Mouse (Mus musculus) right cerebral cortex, postnatal 14 days (tissue): Measurements from ENCODE around the gene Cdc40.
"Not testable (repeated sequence)": the region's sequence is repeated elsewhere in the genome, so short reads cannot be mapped to it uniquely, and the experiment has no call there.

Experiments
- DNase-seq: peaks from one replicate; pipeline ENCODE4 v3.0.0; 2022

The Cdc40 gene

GRCm38 (mm10) chr10:40856703-40857102 is 26.4 kb downstream of the Cdc40 start:
- no peak for DNase-seq

DNA sequence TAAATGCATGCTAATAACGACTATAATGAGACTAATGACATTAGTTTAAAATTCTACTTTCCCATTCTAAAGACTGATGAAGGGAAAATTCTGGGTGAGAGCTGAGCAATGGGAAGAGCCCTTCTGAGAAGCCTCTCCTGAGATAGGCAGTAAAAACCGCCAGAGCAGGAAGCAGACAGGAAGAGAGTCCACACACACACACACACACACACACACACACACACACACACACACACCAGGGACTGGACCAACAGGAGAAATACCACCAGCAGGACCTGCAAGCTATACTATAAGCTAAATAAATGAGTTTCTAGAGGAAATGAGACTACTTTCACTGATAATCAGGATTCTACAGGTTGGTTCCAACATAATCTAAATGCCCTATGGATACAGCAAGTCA is 27.5 kb downstream of the Cdc40 start:
- DNase-seq: no peak

DNA sequence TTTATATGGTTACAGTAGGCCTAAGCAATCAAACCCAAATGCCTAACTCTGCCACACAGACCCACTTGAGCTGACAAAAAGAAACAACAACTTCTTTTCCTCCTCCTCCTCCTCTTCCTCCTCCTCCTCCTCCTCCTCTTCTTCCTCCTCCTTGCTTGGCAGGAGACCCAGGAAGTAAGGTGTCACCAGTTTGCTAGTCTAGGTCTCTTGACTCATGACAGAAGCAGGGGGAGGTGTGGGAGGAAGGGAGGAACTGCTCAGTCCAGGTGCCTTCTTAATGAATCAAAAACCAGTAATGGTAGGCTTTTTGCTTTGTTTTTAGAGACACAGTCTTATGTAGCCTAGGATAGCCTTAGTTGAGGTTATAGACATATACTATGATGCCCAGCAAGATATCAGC is 32.0 kb downstream of the Cdc40 start:
- DNase-seq: no peak

DNA sequence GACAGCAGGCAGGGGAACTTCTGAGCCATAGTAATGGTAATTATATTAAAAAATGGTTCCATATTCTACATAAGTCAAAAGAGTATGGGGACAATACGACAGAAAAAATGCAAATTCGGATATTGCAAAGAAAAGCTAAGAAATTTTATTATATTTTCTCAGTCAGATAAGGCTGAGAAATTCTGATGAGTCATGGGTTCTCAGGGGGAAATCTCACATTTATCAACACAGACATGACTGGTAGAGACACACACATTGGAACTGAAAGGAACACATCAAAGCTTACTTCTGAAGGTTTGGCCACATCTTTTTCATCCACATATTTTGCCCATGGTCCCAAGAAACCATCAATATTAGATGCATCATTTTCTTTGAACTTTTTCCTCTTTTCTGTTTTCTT is 32.5 kb downstream of the Cdc40 start:
- no peak for DNase-seq

GRCm38 (mm10) chr10:40847176-40847874 is 35.8 kb downstream of the Cdc40 start:
- no peak for DNase-seq

- DNase-seq: no peak
Observed at GRCm38 (mm10) chr10:40845626-40846025, 37.5 kb downstream of the Cdc40 start.

DNA sequence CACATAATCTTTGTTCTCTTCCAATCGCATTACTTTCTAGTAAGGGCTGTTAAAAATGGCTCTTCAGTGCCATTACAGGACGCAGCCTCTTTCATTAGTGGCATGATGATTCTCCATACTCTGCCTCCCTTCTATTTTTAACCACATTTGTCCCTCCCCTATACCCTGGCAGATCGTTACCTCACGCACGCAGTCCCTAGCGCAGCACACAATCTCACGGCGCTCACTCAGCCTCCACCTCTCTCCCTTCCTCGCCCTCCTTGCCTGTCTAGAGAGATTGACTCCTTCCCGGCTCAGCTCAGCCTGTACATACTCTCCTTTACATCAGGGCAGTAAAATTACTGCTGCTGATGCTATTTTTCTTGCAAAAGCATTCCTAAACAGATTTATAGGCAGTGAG is 38.6 kb downstream of the Cdc40 start:
- DNase-seq: no peak

- DNase-seq: no peak
Observed at GRCm38 (mm10) chr10:40843841-40844240, 39.3 kb downstream of the Cdc40 start.

GRCm38 (mm10) chr10:40840086-40840485 is 43.0 kb downstream of the Cdc40 start:
- no peak for DNase-seq

DNA sequence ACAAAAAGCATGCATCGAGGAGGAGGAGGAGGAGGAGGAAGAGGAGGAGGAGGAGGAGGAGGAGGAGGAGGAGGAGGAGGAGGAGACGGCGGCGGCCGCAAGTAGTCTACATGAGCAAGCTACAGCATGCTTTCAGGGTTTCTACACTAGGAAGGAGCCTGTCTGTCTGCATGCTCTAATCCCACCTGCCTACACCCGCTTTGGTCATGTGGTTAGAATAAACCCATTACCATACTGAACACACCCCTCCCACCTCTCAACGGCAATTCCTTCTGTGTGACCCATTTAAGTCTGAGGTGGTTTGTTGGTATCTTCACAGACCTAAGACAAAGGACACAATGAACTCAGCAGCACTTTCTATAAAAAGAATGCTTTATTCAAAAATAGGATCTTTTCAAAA is 51.8 kb downstream of the Cdc40 start:
- DNase-seq: no peak

DNA sequence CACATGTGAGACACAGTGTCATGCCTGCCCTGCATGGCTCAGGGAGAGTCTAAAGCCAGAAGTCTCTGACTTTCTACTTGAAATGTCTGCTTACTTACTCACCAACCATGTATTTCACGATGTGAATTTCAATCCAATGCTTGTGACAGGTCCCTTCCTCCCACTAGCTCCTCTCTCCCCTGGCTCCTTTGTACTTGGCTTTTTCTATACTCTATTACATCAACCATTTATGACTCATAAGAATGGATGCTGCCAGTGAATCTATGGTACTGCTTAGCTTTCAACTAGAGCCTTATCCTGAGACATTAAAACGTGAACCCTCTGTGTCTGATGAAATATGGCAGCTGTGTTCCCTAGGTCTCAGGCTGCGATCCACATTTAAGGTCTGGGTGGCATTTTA is 52.8 kb downstream of the Cdc40 start:
- DNase-seq: no peak

GRCm38 (mm10) chr10:40827706-40828105 is 55.4 kb downstream of the Cdc40 start:
- DNase-seq: no peak

- no peak for DNase-seq
Observed at GRCm38 (mm10) chr10:40825952-40826351, 57.2 kb downstream of the Cdc40 start.

DNA sequence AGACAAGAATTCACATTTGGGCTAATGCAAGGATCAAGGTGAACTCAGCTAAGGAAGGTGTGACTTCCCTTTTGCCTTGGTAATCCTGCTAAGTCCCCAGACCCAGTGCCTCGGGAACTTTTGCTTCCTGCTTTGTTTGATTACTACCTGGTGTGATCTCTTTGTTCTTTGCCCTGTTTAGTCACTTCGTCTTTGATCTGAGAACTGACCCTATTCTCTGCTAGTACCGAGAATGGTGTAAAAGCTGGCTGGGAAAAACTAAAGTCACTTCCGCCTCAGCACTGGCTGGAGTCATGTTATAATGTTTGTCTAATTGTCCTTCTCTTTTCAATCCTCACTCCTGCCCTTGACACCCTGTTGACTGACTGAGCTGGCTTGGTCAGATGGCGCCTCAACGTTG is 66.6 kb downstream of the Cdc40 start:
- no peak for DNase-seq

DNA sequence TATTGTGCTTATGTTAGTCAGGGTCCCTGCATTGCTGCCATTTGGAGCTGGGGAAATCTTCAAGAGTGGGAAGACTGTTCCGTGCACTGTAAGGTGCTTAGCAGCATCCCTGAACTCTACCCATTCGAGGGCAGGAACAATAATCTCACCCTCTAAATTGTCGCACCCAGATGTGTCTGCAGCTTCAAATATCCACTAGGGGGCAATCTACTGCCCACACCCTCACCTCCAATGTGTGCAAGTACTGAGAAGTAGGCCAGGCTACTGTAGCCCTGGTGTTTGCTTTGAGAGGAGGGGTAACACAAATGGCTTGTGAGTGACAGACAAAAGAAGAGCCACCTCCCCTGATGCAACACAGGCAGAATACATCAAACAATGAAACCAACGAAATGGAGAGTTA is 69.5 kb downstream of the Cdc40 start:
- DNase-seq: no peak

DNA sequence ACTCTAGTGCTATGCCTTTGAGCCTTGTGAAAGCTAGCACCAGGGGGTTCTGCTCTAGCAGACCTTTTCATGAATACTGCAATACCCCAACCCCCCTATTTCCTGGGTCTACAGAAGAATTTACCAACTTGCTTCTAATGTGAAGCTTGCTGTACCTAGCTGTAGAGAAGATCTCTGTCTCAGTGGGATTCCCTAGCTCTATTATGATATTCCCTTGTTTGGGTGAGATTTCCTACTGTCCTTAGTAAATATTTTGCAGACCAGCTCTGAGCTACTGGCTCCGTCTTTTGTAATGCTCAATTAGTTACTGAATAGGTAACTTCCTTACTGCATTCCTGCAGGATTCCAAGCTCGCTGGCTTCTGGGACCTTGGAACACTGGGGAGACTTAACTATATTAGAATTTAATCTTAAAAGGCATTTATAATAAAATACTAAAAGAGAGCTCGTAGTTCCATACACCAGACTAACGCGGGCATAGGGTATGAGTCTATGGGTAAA is 73.7 kb downstream of the Cdc40 start:
- not testable (repeated sequence) for DNase-seq

- no peak for DNase-seq
Observed at GRCm38 (mm10) chr10:40806221-40806620, 76.9 kb downstream of the Cdc40 start.

- DNase-seq: no peak
Observed at GRCm38 (mm10) chr10:40805221-40805620, 77.9 kb downstream of the Cdc40 start.

DNA sequence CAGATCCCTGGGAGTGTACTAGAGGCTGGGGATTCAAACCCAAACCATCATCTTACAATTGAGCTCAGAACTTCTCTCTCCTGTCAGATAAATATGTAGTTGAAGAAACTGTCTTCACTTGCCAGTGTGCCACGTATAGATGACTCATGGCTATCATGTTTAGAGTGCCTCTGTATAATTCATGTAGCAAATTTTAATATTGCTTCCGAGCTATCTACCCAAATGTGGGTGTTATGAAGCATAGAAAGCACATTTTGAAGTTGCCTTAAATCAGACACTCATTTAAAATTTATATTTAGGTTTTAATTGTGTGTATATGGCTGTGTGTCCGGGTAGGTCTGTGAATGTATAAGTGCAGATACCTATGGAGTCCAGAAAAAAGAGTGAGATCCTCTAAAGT is 91.0 kb downstream of the Cdc40 start:
- no peak for DNase-seq

DNA sequence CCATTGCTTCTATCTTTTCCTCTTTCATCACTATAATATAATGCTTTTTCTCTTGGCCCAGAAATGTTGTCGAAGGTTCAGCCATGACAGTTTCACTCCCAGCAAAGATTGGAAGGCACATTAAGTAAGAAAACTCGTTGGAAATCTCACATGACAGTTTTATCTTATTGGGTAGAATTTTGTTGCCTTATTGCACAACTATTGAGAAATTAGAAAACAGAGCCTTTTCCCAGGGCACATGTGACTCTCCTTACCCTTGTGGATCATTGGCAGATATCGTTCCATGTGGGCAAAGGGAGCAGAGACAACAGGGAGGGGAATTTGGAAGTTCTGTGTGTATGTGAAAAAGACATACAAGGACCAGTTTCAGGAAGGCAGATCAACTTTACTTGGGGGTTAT is 92.7 kb downstream of the Cdc40 start:
- no peak for DNase-seq
